Mouse (Mus musculus) liver, adult 2 months (tissue): ENCODE measurements around the gene Gimap9.

Experiments used
- CTCF ChIP-seq: fragments of 200-500 bp; IDR thresholded peaks from 2 replicates; pipeline ENCODE4 v1.5.1; 2011; ENCODE audit warnings: low read depth, low read length, control low read depth
- POLR2A ChIP-seq: fragments of 200-500 bp; IDR thresholded peaks from 2 replicates; pipeline ENCODE4 v1.6.1; 2011; ENCODE audit warnings: low read length, control low read depth; ENCODE audit not compliant: insufficient read depth; ENCODE audit errors: extremely low read depth

DNA sequence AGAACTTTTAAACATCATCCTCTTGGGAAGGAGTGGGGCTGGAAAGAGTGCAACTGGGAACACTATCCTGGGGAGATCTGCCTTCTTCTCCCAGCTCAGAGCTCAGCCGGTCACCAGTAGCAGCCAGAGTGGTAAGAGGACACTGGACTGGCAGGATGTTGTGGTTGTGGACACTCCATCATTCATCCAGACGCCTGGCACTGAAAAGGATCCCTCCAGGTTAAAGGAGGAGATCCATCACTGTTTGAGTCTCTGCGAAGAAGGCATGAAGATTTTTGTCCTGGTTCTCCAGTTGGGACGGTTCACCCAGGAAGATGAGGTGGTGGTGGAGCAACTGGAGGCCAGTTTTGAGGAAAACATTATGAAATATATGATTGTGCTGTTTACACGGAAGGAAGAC is 17.2 kb upstream of the Gimap9 start:
- TF ChIP-seq CTCF = no peak
- no peak for TF ChIP-seq POLR2A
